Mouse (Mus musculus): ENCODE measurements at regions not wholly inside any gene's neighbourhood (a gene's known extent, or its start where the extent isn't known, plus 50 kb on each side); places are given as distances from the start of the nearest gene placed in this dataset.

GRCm38 (mm10) chr13:25933246-25933645, 662.9 kb upstream of the Nrsn1 start:
- no peak for ATAC-seq (ENCODE audit: poor library complexity, severe bottlenecking)

GRCm38 (mm10) chr13:25932810-25933209, 662.5 kb upstream of the Nrsn1 start:
- no peak for ATAC-seq (ENCODE audit: poor library complexity, severe bottlenecking)

GRCm38 (mm10) chr13:25932365-25932764, 662.1 kb upstream of the Nrsn1 start:
- no peak for ATAC-seq (ENCODE audit: poor library complexity, severe bottlenecking)

- no peak for ATAC-seq (ENCODE audit: poor library complexity, severe bottlenecking)
These were observed 655.4 kb upstream of the Nrsn1 start for GRCm38 (mm10) chr13:25925685-25926084.

GRCm38 (mm10) chr13:25899871-25900270, 629.6 kb upstream of the Nrsn1 start:
- ATAC-seq (ENCODE audit: poor library complexity, severe bottlenecking) = no peak

- no peak for ATAC-seq (ENCODE audit: poor library complexity, severe bottlenecking)
These were observed 622.8 kb upstream of the Nrsn1 start for GRCm38 (mm10) chr13:25893150-25893549.

- ATAC-seq (ENCODE audit: poor library complexity, severe bottlenecking) = no peak
These were observed 612.5 kb upstream of the Nrsn1 start for GRCm38 (mm10) chr13:25882818-25883217.

- ATAC-seq (ENCODE audit: poor library complexity, severe bottlenecking) = no peak
These were observed 598.6 kb upstream of the Nrsn1 start for GRCm38 (mm10) chr13:25868923-25869322.

- ATAC-seq (ENCODE audit: poor library complexity, severe bottlenecking) = no peak
These were observed 587.9 kb upstream of the Nrsn1 start for GRCm38 (mm10) chr13:25858207-25858606.

- ATAC-seq (ENCODE audit: poor library complexity, severe bottlenecking) = no peak
These were observed 587.3 kb upstream of the Nrsn1 start for GRCm38 (mm10) chr13:25857569-25857968.

GRCm38 (mm10) chr13:25857096-25857495, 586.8 kb upstream of the Nrsn1 start:
- ATAC-seq (ENCODE audit: poor library complexity, severe bottlenecking) = no peak

GRCm38 (mm10) chr13:25856549-25856948, 586.2 kb upstream of the Nrsn1 start:
- no peak for ATAC-seq (ENCODE audit: poor library complexity, severe bottlenecking)

GRCm38 (mm10) chr13:25848156-25848555, 577.9 kb upstream of the Nrsn1 start:
- ATAC-seq (ENCODE audit: poor library complexity, severe bottlenecking) = no peak

GRCm38 (mm10) chr13:25838237-25838636, 567.9 kb upstream of the Nrsn1 start:
- no peak for ATAC-seq (ENCODE audit: poor library complexity, severe bottlenecking)

GRCm38 (mm10) chr13:25829146-25829924, 559.0 kb upstream of the Nrsn1 start:
- ATAC-seq (ENCODE audit: poor library complexity, severe bottlenecking) = no peak

- ATAC-seq (ENCODE audit: poor library complexity, severe bottlenecking) = no peak
These were observed 538.4 kb upstream of the Nrsn1 start for GRCm38 (mm10) chr13:25808564-25809253.

GRCm38 (mm10) chr13:25793216-25793803, 523.0 kb upstream of the Nrsn1 start:
- ATAC-seq (ENCODE audit: poor library complexity, severe bottlenecking) = no peak

GRCm38 (mm10) chr13:25781161-25781560, 510.9 kb upstream of the Nrsn1 start:
- no peak for ATAC-seq (ENCODE audit: poor library complexity, severe bottlenecking)

- no peak for ATAC-seq (ENCODE audit: poor library complexity, severe bottlenecking)
These were observed 507.4 kb upstream of the Nrsn1 start for GRCm38 (mm10) chr13:25777706-25778105.

- ATAC-seq (ENCODE audit: poor library complexity, severe bottlenecking) = no peak
These were observed 504.4 kb upstream of the Nrsn1 start for GRCm38 (mm10) chr13:25774586-25775182.

GRCm38 (mm10) chr13:25754515-25755105, 484.3 kb upstream of the Nrsn1 start:
- ATAC-seq (ENCODE audit: poor library complexity, severe bottlenecking) = no peak
